Mouse (Mus musculus): ENCODE results near the gene Olfr239. TPM values are rescaled to one million over a fixed set of nuclear protein-coding genes. Genes with fewer than 3 reads are reported as not detected.
"Not testable (repeated sequence)": the region's sequence is repeated elsewhere in the genome, so short reads cannot be mapped to it uniquely, and the experiment has no call there.

The Olfr239 gene
- not detected in 2 replicates for total RNA-seq (2015)
- total RNA-seq (2017), result not detected in 2 replicates

GRCm38 (mm10) chr17:33191002-33191401 lies at the start of gene Olfr239:
Gene Olfr239 (plus strand): TSS chr17:33191302.
- ATAC-seq (ENCODE audit: poor library complexity, severe bottlenecking), result not testable (repeated sequence)

DNA sequence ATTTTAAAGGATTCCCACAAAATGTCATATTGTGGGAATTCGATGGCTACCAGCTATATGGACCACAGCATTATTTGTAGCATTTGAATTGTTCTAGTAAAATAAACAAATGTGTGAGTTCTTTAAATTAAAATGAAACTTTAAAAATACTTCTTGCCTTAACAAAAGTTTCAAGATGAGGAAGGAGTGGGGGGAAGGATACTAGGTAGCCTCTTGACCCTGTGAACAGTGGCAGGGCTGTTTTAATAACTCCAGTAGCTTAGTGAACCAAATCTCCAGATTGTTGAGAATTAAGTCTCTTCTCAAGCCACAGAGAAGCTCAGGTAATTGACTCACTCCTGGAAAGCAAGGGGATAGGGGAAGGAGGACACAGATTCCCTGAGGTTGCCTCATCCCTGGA lies 23.0 kb upstream of the Olfr239 start, which contains the start of gene Olfr55:
Gene Olfr55 (plus strand): TSS at position 301 of the 400 bp plus-strand sequence.
- ATAC-seq (ENCODE audit: poor library complexity, severe bottlenecking), result not testable (repeated sequence)

DNA sequence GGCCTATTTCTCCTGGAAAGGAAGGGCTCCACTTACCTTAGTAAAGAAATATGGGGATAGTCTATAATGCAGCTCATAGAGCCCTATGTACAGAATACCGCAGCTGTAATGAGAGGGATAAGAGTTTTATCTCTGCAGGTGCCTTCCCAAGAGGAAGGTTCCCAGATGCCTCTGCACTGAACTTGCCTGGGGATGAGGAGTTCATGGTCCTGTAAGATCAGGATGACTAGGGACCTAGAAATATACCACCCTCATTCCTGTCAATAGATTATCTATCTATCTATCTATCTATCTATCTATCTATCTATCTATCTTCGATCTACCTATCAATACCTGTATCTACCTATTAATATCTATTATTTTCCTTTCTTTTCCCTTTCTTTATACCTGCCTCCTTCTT lies 30.5 kb downstream of the Olfr239 start, which contains the start of gene Olfr1564:
Gene Olfr1564 (minus strand): TSS at position 101 of the 400 bp plus-strand sequence.
- no peak for ATAC-seq (ENCODE audit: poor library complexity, severe bottlenecking)

DNA sequence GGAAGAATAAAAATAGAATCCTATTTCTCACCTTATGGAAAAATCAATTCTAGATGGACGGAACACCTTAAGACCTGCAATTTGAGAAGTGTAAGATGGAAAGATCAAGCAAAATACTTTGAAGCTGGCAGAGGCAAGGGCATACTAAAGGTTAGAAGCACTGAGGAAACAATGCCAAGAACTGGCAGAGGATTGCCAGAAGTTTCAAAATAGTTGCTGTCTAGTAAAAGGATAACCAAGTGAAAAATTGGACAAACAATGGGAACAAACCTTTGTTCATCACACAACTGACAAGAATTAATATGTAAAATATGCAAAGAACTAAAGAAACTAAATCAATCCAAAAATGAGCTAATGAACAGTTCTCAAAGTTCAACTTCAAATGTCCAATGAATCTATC lies 45.5 kb downstream of the Olfr239 start:
- not testable (repeated sequence) for ATAC-seq (ENCODE audit: poor library complexity, severe bottlenecking)

Other genes starting within 250 kb of the Olfr239 start
- 19.0 and 20.2 TPM in 2 replicates for gene Cyp4f13, start 243.9 kb upstream of the Olfr239 start, total RNA-seq (2015)
- 9.2 and 11.7 TPM in 2 replicates for gene Cyp4f13, start 243.9 kb upstream of the Olfr239 start, total RNA-seq (2017)
- gene Zfp472, start 225.5 kb upstream of the Olfr239 start, total RNA-seq (2015), result 16.7 and 20.0 TPM in 2 replicates
- gene Zfp472, start 225.5 kb upstream of the Olfr239 start, total RNA-seq (2017), result 14.0 and 22.5 TPM in 2 replicates
- 5.2 and 7.2 TPM in 2 replicates for gene Zfp952, start 198.2 kb upstream of the Olfr239 start, total RNA-seq (2015)
- gene Zfp952, start 198.2 kb upstream of the Olfr239 start, total RNA-seq (2017), result 6.4 and 8.2 TPM in 2 replicates
- 3.8 and 4.0 TPM in 2 replicates for gene Zfp763, start 157.9 kb upstream of the Olfr239 start, total RNA-seq (2015)
- gene Zfp763, start 157.9 kb upstream of the Olfr239 start, total RNA-seq (2017), result 3.0 and 3.6 TPM in 2 replicates
- not detected in 2 replicates for gene 4921501E09Rik, start 123.2 kb upstream of the Olfr239 start, total RNA-seq (2015)
- not detected in 2 replicates for gene 4921501E09Rik, start 123.2 kb upstream of the Olfr239 start, total RNA-seq (2017)
- 3.8 and 4.0 TPM in 2 replicates for gene Zfp563, start 102.0 kb upstream of the Olfr239 start, total RNA-seq (2015)
- gene Zfp563, start 102.0 kb upstream of the Olfr239 start, total RNA-seq (2017), result 2.8 and 2.9 TPM in 2 replicates
- gene Morc2b, start 51.6 kb upstream of the Olfr239 start, total RNA-seq (2015), result not detected in 2 replicates
- gene Morc2b, start 51.6 kb upstream of the Olfr239 start, total RNA-seq (2017), result not detected in 2 replicates
- gene Olfr55, start 22.9 kb upstream of the Olfr239 start, total RNA-seq (2015), result not detected in 2 replicates
- gene Olfr55, start 22.9 kb upstream of the Olfr239 start, total RNA-seq (2017), result not detected in 2 replicates
- gene Olfr1564, start 30.4 kb downstream of the Olfr239 start, total RNA-seq (2015), result not detected in 2 replicates
- gene Olfr1564, start 30.4 kb downstream of the Olfr239 start, total RNA-seq (2017), result not detected in 2 replicates
- 9.8 and 12.1 TPM in 2 replicates for gene Zfp955a, start 63.8 kb downstream of the Olfr239 start, total RNA-seq (2015)
- 11.4 and 12.2 TPM in 2 replicates for gene Zfp955a, start 63.8 kb downstream of the Olfr239 start, total RNA-seq (2017)
- gene Olfr63, start 73.4 kb downstream of the Olfr239 start, total RNA-seq (2015), result 0.05 TPM in 1 of 2 replicates, not detected in the other
- not detected in 2 replicates for gene Olfr63, start 73.4 kb downstream of the Olfr239 start, total RNA-seq (2017)
- 4.1 and 5.3 TPM in 2 replicates for gene Zfp955b, start 98.2 kb downstream of the Olfr239 start, total RNA-seq (2015)
- 5.7 and 6.4 TPM in 2 replicates for gene Zfp955b, start 98.2 kb downstream of the Olfr239 start, total RNA-seq (2017)
- gene Zfp81, start 167.6 kb downstream of the Olfr239 start, total RNA-seq (2015), result 10.7 and 17.8 TPM in 2 replicates
- 9.9 and 12.4 TPM in 2 replicates for gene Zfp81, start 167.6 kb downstream of the Olfr239 start, total RNA-seq (2017)
- 25.0 and 29.8 TPM in 2 replicates for gene Zfp101, start 203.3 kb downstream of the Olfr239 start, total RNA-seq (2015)
- 38.4 and 47.9 TPM in 2 replicates for gene Zfp101, start 203.3 kb downstream of the Olfr239 start, total RNA-seq (2017)
- not detected in 2 replicates for gene Actl9, start 241.6 kb downstream of the Olfr239 start, total RNA-seq (2015)
- gene Actl9, start 241.6 kb downstream of the Olfr239 start, total RNA-seq (2017), result not detected in 2 replicates